7 mouse cellular contexts compared by ENCODE assay signal in the genomic region with DNA sequence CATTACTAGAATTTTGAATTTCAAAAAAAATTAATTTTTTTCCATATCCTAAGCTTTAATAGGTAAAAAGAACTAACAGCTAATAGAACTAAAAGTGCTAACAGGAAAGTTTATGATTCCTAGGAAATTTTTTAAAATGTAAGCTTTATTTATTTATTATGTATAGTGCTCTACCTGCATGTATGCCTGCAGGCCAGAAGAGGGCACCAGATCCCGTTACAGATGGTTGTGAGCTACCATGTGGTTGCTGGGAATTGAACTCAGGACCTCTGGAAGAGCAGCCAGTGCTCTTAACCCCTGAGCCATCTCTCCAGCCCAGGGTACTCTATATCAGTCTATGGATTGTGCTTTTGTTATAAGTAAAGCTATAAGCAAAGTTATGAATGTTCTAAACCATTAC. TPM values are rescaled to one million over a fixed set of nuclear protein-coding genes. Genes with fewer than 3 reads are reported as not detected.
DNase-seq lines count a peak whose midpoint lies in the region; ATAC-seq and TF ChIP-seq lines count a peak whose summit lies in the region.
"Not testable (repeated sequence)": the region's sequence is repeated elsewhere in the genome, so short reads cannot be mapped to it uniquely, and the experiment has no call there.

No protein-coding gene starts in this region.

- intact Hi-C loops in heart, adult 2 months (cut with DNase I), result loop anchor here (1.0 to 5.0 kb wide), 4 partner anchors 55 to 285 kb away; no protein-coding TSS in a partner anchor

- not testable (repeated sequence) for H3K27me3 ChIP-seq in E14TG2a.4 (ENCODE audit: insufficient read depth, low read length); heart, adult 2 months (ENCODE audit: control insufficient read depth, insufficient read depth, low read length); intestine, postnatal 0 days (replicated peaks; ENCODE audit: control insufficient read depth, insufficient read depth, low read length); liver, postnatal 0 days (ENCODE audit: insufficient read depth, low read length); midbrain, postnatal 0 days (ENCODE audit: insufficient read depth, low read length)

- ATAC-seq in intestine, postnatal 0 days; liver, postnatal 0 days; midbrain, postnatal 0 days (ENCODE audit: low FRiP score): not testable (repeated sequence)

- not testable (repeated sequence) for H3K79me2 ChIP-seq in heart, adult 2 months (replicated peaks; ENCODE audit: control insufficient read depth, insufficient read depth, low read length)

- peak; percentile 28 for TF ChIP-seq CTCF in E14TG2a.4 (conservative IDR thresholded peaks at IDR 0.05; ENCODE audit: low read length)
- peak; percentile 38 for TF ChIP-seq CTCF in heart, adult 2 months (IDR thresholded peaks at IDR 0.05)
- peak; percentile 47 for TF ChIP-seq CTCF in intestine, postnatal 0 days (IDR thresholded peaks at IDR 0.05; ENCODE audit: low read depth)
- peak; percentile 49 for TF ChIP-seq CTCF in layer of hippocampus, adult 2 months (conservative IDR thresholded peaks at IDR 0.05)
- 0 out of 2 replicates have a peak, but pooled peaks have one; percentile 17 for TF ChIP-seq CTCF in liver, postnatal 0 days (IDR thresholded peaks at IDR 0.05; ENCODE audit: low read depth)
- peak; percentile 35; the same call in 1 of the 2 replicates for TF ChIP-seq CTCF in midbrain, postnatal 0 days (IDR thresholded peaks at IDR 0.05)

- not testable (repeated sequence) for TF ChIP-seq EP300 in heart, adult 2 months (IDR thresholded peaks at IDR 0.05; ENCODE audit: insufficient read depth, low read depth, low read length); liver, postnatal 0 days (IDR thresholded peaks at IDR 0.05; ENCODE audit: low read depth)

- 68% methylated on average over 1 of the region's 1 CpGs for WGBS in heart, adult 2 months
- WGBS in intestine, postnatal 0 days, result 83% methylated on average over 1 of the region's 1 CpGs
- WGBS in liver, postnatal 0 days (ENCODE audit: insufficient replicate concordance), result 58% methylated on average over 1 of the region's 1 CpGs
- WGBS in midbrain, postnatal 0 days, result 65% methylated on average over 1 of the region's 1 CpGs

- H3K4me2 ChIP-seq in intestine, postnatal 0 days (replicated peaks; ENCODE audit: low read depth); liver, postnatal 0 days (ENCODE audit: low read depth, low read length); midbrain, postnatal 0 days (ENCODE audit: low read depth, low read length, poor library complexity, severe bottlenecking): not testable (repeated sequence)

- not testable (repeated sequence) for H3K36me3 ChIP-seq in E14TG2a.4 (ENCODE audit: insufficient read depth, low read length); heart, adult 2 months (ENCODE audit: control insufficient read depth, insufficient read depth, low read length); intestine, postnatal 0 days (ENCODE audit: control insufficient read depth, insufficient read depth); liver, postnatal 0 days (replicated peaks; ENCODE audit: insufficient read depth, low read length); midbrain, postnatal 0 days (ENCODE audit: insufficient read depth, low read length)

- H3K4me1 ChIP-seq in E14TG2a.4 (replicated peaks; ENCODE audit: low read depth, low read length); heart, adult 2 months (ENCODE audit: control insufficient read depth, insufficient read depth, low read length); intestine, postnatal 0 days (replicated peaks; ENCODE audit: control insufficient read depth, insufficient read depth, low read length); liver, postnatal 0 days (ENCODE audit: insufficient read depth); midbrain, postnatal 0 days (ENCODE audit: insufficient read depth, low read length): not testable (repeated sequence)

- not testable (repeated sequence) for TF ChIP-seq POLR2A in heart, adult 2 months (IDR thresholded peaks at IDR 0.05; ENCODE audit: insufficient read depth, low read depth, low read length)

- H3K27ac ChIP-seq in heart, adult 2 months; intestine, postnatal 0 days (ENCODE audit: low read depth, low read length); layer of hippocampus, adult 2 months; liver, postnatal 0 days (ENCODE audit: low read depth); midbrain, postnatal 0 days (ENCODE audit: low read depth, low read length): not testable (repeated sequence)

- not testable (repeated sequence) for H3K9me3 ChIP-seq in E14TG2a.4 (ENCODE audit: low read length); intestine, postnatal 0 days (ENCODE audit: control insufficient read depth); liver, postnatal 0 days (ENCODE audit: low read length); midbrain, postnatal 0 days (ENCODE audit: low read length)

- not testable (repeated sequence) for H3K9ac ChIP-seq in heart, adult 2 months (ENCODE audit: low read depth, low read length); intestine, postnatal 0 days (ENCODE audit: low read depth, low read length); liver, postnatal 0 days (replicated peaks); midbrain, postnatal 0 days (replicated peaks; ENCODE audit: low read length, poor library complexity, severe bottlenecking)

- peak; percentile 38 for DNase-seq in R1 (ENCODE audit: low read depth, low spot score)
- not testable (repeated sequence) for DNase-seq in heart, adult 2 months; layer of hippocampus, adult 2 months (ENCODE audit: low spot score in 2 of 2); liver, postnatal 0 days; midbrain, postnatal 0 days (ENCODE audit: low spot score)

- not testable (repeated sequence) for H3K4me3 ChIP-seq in E14TG2a.4 (replicated peaks; ENCODE audit: low read length); heart, adult 2 months; intestine, postnatal 0 days (ENCODE audit: low read depth, low read length); layer of hippocampus, adult 2 months; liver, postnatal 0 days (ENCODE audit: low read depth, low read length); midbrain, postnatal 0 days (ENCODE audit: low read depth, low read length)

RNA-seq across cellular contexts. Expression of a gene that starts 23.1 kb away (rescaled TPM):
- total RNA-seq in heart, adult 2 months (2021), result 10 to 100 TPM; 39.6 to 44.0 TPM
- polyA plus RNA-seq in heart, adult 2 months (2012; rRNA removed), result 55.5 and 58.5 TPM in 2 replicates
- 40.4 and 42.2 TPM in 2 replicates for polyA plus RNA-seq in intestine, postnatal 0 days (2015; fragmentation: Nextera tagmentation; extraction: Ambion mirVana)
- 10 to 100 TPM; 29.5 to 30.1 TPM for total RNA-seq in layer of hippocampus, adult 2 months (2021)
- polyA plus RNA-seq in liver, postnatal 0 days (2015; fragmentation: Nextera tagmentation; extraction: Ambion mirVana), result 16.4 and 17.2 TPM in 2 replicates
- 34.8 and 49.9 TPM in 2 replicates for total RNA-seq in midbrain, postnatal 0 days (2014; rRNA removed)
- 43.2 and 44.8 TPM in 2 replicates for polyA plus RNA-seq in midbrain, postnatal 0 days (2015; fragmentation: Nextera tagmentation; extraction: Ambion mirVana)
